Mouse (Mus musculus) small intestine, adult 2 months (tissue): ENCODE measurements at regions not wholly inside any gene's neighbourhood (a gene's known extent, or its start where the extent isn't known, plus 50 kb on each side); places are given as distances from the start of the nearest gene placed in this dataset.

Experiments used
- H3K27ac ChIP-seq: fragments of 200-500 bp; 2 replicates; pipeline ENCODE4 v1.5.1; 2012; ENCODE audit warnings: low read depth, low read length, control low read depth, inconsistent platforms; ENCODE audit not compliant: insufficient read depth
- H3K27me3 ChIP-seq: fragments of 200-500 bp; 2 replicates; pipeline ENCODE4 v1.6.1; 2012; ENCODE audit warnings: mild to moderate bottlenecking, moderate library complexity, low read length, inconsistent platforms; ENCODE audit not compliant: control insufficient read depth, insufficient read depth
- H3K36me3 ChIP-seq: fragments of 200-500 bp; 2 replicates; pipeline ENCODE4 v1.6.1; 2012; ENCODE audit warnings: mild to moderate bottlenecking, low read length, control low read depth, inconsistent platforms; ENCODE audit not compliant: control insufficient read depth, insufficient read depth
- H3K4me1 ChIP-seq: fragments of 200-500 bp; 2 replicates; pipeline ENCODE4 v1.6.1; 2012; ENCODE audit warnings: low read length, inconsistent platforms, mixed read lengths; ENCODE audit not compliant: control insufficient read depth, insufficient read depth, insufficient read length
- H3K4me3 ChIP-seq: fragments of 200-500 bp; 2 replicates; pipeline ENCODE4 v1.5.1; 2012; ENCODE audit warnings: low read depth, mild to moderate bottlenecking, control low read depth, inconsistent platforms, low read length, moderate library complexity
- CTCF ChIP-seq: fragments of 200-500 bp; IDR thresholded peaks from 2 replicates; pipeline ENCODE4 v1.5.1; 2012; ENCODE audit warnings: low read depth, mild to moderate bottlenecking, control low read depth, inconsistent platforms, low read length, moderate library complexity, mixed read lengths; ENCODE audit not compliant: insufficient replicate concordance, insufficient read length; ENCODE audit errors: extremely low read depth
- POLR2A ChIP-seq: fragments of 200-500 bp; IDR thresholded peaks from 2 replicates; pipeline ENCODE4 v1.6.1; 2012; ENCODE audit warnings: low read depth, mild to moderate bottlenecking, control low read depth, inconsistent platforms, low read length, moderate library complexity
- WGBS: fragments of 180-500 bp; shearing (Covaris S2); methylation state at CpG from one replicate; pipeline ENCODE4 v1.1.7; 2018; 5-methylcytosine and 5-hydroxymethylcytosine counted together

GRCm38 (mm10) chr15:56344304-56344932, 1133.0 kb downstream of the Slc22a22 start:
- H3K36me3 ChIP-seq = no peaks in the 10 kb centered on the region
- WGBS = 54% methylated on average over 4 of the region's 4 CpGs

GRCm38 (mm10) chr15:56337879-56338278, 1139.5 kb downstream of the Slc22a22 start:
- 68% methylated on average over 5 of the region's 5 CpGs for WGBS
- Histone ChIP-seq H3K36me3 (no peaks in the 10 kb centered on the region), H3K27me3 (no peaks in the 10 kb centered on the region), H3K4me3 (no peak overlapping the region), H3K4me1 (no peaks in the 10 kb centered on the region), H3K27ac (no peak overlapping the region)
- TF ChIP-seq POLR2A = no peak

More at GRCm38 (mm10) chr15:56344304-56344932, 1133.0 kb downstream of the Slc22a22 start:
- no peak for TF ChIP-seq POLR2A
- H3K27me3 ChIP-seq = no peaks in the 10 kb centered on the region
- H3K27ac ChIP-seq = no peak overlapping the region
- no peaks in the 10 kb centered on the region for H3K4me1 ChIP-seq
- H3K4me3 ChIP-seq = no peak overlapping the region

- no peaks in the 10 kb centered on the region for H3K4me1 ChIP-seq
- no peak overlapping the region for H3K4me3 ChIP-seq
- no peaks in the 10 kb centered on the region for H3K36me3 ChIP-seq
- no peak overlapping the region for H3K27ac ChIP-seq
- H3K27me3 ChIP-seq = no peaks in the 10 kb centered on the region
- 33% methylated on average over 5 of the region's 5 CpGs for WGBS
- TF ChIP-seq CTCF (peak; percentile 67; the same call in 1 of the 2 replicates), POLR2A (no peak)
Measured at GRCm38 (mm10) chr15:56336449-56336848, 1141.0 kb downstream of the Slc22a22 start.

GRCm38 (mm10) chr15:56335011-56335410, 1142.4 kb downstream of the Slc22a22 start:
- WGBS = 71% methylated on average over 2 of the region's 2 CpGs

GRCm38 (mm10) chr15:56320501-56320900, 1156.9 kb downstream of the Slc22a22 start:
- TF ChIP-seq POLR2A (no peak), CTCF (no peak)
- no peaks in the 10 kb centered on the region for H3K4me1 ChIP-seq
- H3K27ac ChIP-seq = no peak overlapping the region
- H3K27me3 ChIP-seq = no peaks in the 10 kb centered on the region
- H3K4me3 ChIP-seq = no peak overlapping the region
- H3K36me3 ChIP-seq = no peaks in the 10 kb centered on the region

More at GRCm38 (mm10) chr15:56335011-56335410, 1142.4 kb downstream of the Slc22a22 start:
- Histone ChIP-seq H3K36me3 (no peaks in the 10 kb centered on the region), H3K27ac (no peak overlapping the region), H3K4me1 (no peaks in the 10 kb centered on the region), H3K27me3 (no peaks in the 10 kb centered on the region), H3K4me3 (no peak overlapping the region)
- TF ChIP-seq CTCF (no peak), POLR2A (no peak)

- TF ChIP-seq POLR2A (no peak), CTCF (no peak)
- Histone ChIP-seq H3K36me3 (no peaks in the 10 kb centered on the region), H3K4me1 (no peaks in the 10 kb centered on the region), H3K27ac (no peak overlapping the region), H3K27me3 (no peaks in the 10 kb centered on the region), H3K4me3 (no peak overlapping the region)
- 70% methylated on average over 3 of the region's 3 CpGs for WGBS
Measured at GRCm38 (mm10) chr15:56294910-56295438, 1182.5 kb downstream of the Slc22a22 start.

- no peaks in the 10 kb centered on the region for H3K27me3 ChIP-seq
- no peaks in the 10 kb centered on the region for H3K4me1 ChIP-seq
- H3K4me3 ChIP-seq = no peak overlapping the region
- WGBS = 29% methylated on average over 7 of the region's 7 CpGs
- H3K36me3 ChIP-seq = no peaks in the 10 kb centered on the region
- no peak for TF ChIP-seq POLR2A
- TF ChIP-seq CTCF = no peak
- H3K27ac ChIP-seq = no peak overlapping the region
Measured at GRCm38 (mm10) chr15:56278622-56279301, 1198.7 kb downstream of the Slc22a22 start.
